Mouse (Mus musculus) G1E-ER4 (cell line): ENCODE measurements around the gene Krt17. TPM values are rescaled to one million over a fixed set of nuclear protein-coding genes. Genes with fewer than 3 reads are reported as not detected.

Experiments used
- GATA1 ChIP-seq: IDR thresholded peaks from one replicate; pipeline ENCODE4 v1.8.0; 2012; ENCODE audit warnings: low read length, inconsistent platforms
- polyA plus RNA-seq: library from polyadenylated mRNA; stranded (reverse); fragments of >175 nt; gene quantifications from 2 replicates; pipeline ENCODE4 v1.2.3, GENCODE M21; 2012

Gene Krt17
- polyA plus RNA-seq, 1 experiment: 0.04 TPM

GRCm38 (mm10) chr11:100207498-100207897, 53.3 kb downstream of the Krt17 start, which contains the start of gene Krt14:
Gene Krt14 (minus strand): TSS chr11:100207548.
- no peak for TF ChIP-seq GATA1

Other genes with a start within 250 kb of the Krt17 start
- not detected in 2 replicates for gene Krt33a, start 244.8 kb downstream of the Krt17 start, polyA plus RNA-seq
- gene Krt33b, start 231.2 kb downstream of the Krt17 start, polyA plus RNA-seq: not detected in 2 replicates
- not detected in 2 replicates for gene Krt34, start 219.5 kb downstream of the Krt17 start, polyA plus RNA-seq
- gene Krt31, start 210.5 kb downstream of the Krt17 start, polyA plus RNA-seq: not detected in 2 replicates
- not detected in 2 replicates for gene Krt32, start 172.8 kb downstream of the Krt17 start, polyA plus RNA-seq
- gene Krt35, start 164.8 kb downstream of the Krt17 start, polyA plus RNA-seq: not detected in 2 replicates
- not detected in 2 replicates for gene Krt36, start 155.4 kb downstream of the Krt17 start, polyA plus RNA-seq
- gene Krt13, start 139.5 kb downstream of the Krt17 start, polyA plus RNA-seq: not detected in 2 replicates
- not detected in 2 replicates for gene Krt15, start 125.1 kb downstream of the Krt17 start, polyA plus RNA-seq
- gene Krt19, start 112.4 kb downstream of the Krt17 start, polyA plus RNA-seq: not detected in 2 replicates
- gene Krt9, start 67.8 kb downstream of the Krt17 start, polyA plus RNA-seq: not detected in 2 replicates
- gene Krt14, start 53.5 kb downstream of the Krt17 start, polyA plus RNA-seq: not detected in 2 replicates
- gene Krt16, start 12.1 kb downstream of the Krt17 start, polyA plus RNA-seq: not detected in 2 replicates
- not detected in 2 replicates for gene Krt42, start 8.8 kb upstream of the Krt17 start, polyA plus RNA-seq
- 517 and 775 TPM in 2 replicates for gene Eif1, start 58.9 kb upstream of the Krt17 start, polyA plus RNA-seq
- not detected in 2 replicates for gene Gast, start 73.4 kb upstream of the Krt17 start, polyA plus RNA-seq
- gene Hap1, start 95.1 kb upstream of the Krt17 start, polyA plus RNA-seq: not detected in 2 replicates
- gene Jup, start 136.7 kb upstream of the Krt17 start, polyA plus RNA-seq: not detected in 2 replicates
- gene P3h4, start 153.8 kb upstream of the Krt17 start, polyA plus RNA-seq: not detected in 2 replicates
- gene Fkbp10, start 154.7 kb upstream of the Krt17 start, polyA plus RNA-seq: not detected in 2 replicates
- gene Nt5c3b, start 180.8 kb upstream of the Krt17 start, polyA plus RNA-seq: 51.0 and 63.7 TPM in 2 replicates
- 0.09 TPM in 2 replicates for gene Klhl10, start 180.9 kb upstream of the Krt17 start, polyA plus RNA-seq
- gene Klhl11, start 211.7 kb upstream of the Krt17 start, polyA plus RNA-seq: 3.4 and 3.8 TPM in 2 replicates